Mouse (Mus musculus) intestine, embryonic 15.5 days (tissue): Measurements from ENCODE around the gene Coq10a. TPM values are rescaled to one million over a fixed set of nuclear protein-coding genes. Genes with fewer than 3 reads are reported as not detected.

Experiments
- polyA plus RNA-seq: library from polyadenylated mRNA; unstranded; fragments of >200 nt; fragmentation: Nextera tagmentation; extraction: Ambion mirVana; gene quantifications from 2 replicates; pipeline ENCODE4 v1.2.1, GENCODE M21; 2015

Coq10a gene
- polyA plus RNA-seq, 1 experiment from 2014 or later = 13.7 TPM

Other genes starting within 250 kb of the Coq10a start
- 24.8 and 27.0 TPM in 2 replicates for gene Rbms2, start 188.7 kb downstream of the Coq10a start, polyA plus RNA-seq
- gene Gls2, start 174.5 kb downstream of the Coq10a start, polyA plus RNA-seq = 1.8 and 3.3 TPM in 2 replicates
- gene Spryd4, start 157.2 kb downstream of the Coq10a start, polyA plus RNA-seq = 34.8 and 35.9 TPM in 2 replicates
- 0.19 TPM in 1 of 2 replicates, not detected in the other for gene Mip, start 143.2 kb downstream of the Coq10a start, polyA plus RNA-seq
- gene Timeless, start 136.9 kb downstream of the Coq10a start, polyA plus RNA-seq = 40.8 and 41.3 TPM in 2 replicates
- 0.26 and 0.35 TPM in 2 replicates for gene Apon, start 114.9 kb downstream of the Coq10a start, polyA plus RNA-seq
- gene Apof, start 100.3 kb downstream of the Coq10a start, polyA plus RNA-seq = 1.6 and 2.9 TPM in 2 replicates
- gene Stat2, start 98.4 kb downstream of the Coq10a start, polyA plus RNA-seq = 15.1 and 15.4 TPM in 2 replicates
- 0.21 and 0.31 TPM in 2 replicates for gene Il23a, start 70.2 kb downstream of the Coq10a start, polyA plus RNA-seq
- gene Pan2, start 65.7 kb downstream of the Coq10a start, polyA plus RNA-seq = 26.2 TPM in 2 replicates
- 303 and 328 TPM in 2 replicates for gene Cnpy2, start 46.5 kb downstream of the Coq10a start, polyA plus RNA-seq
- gene Cs, start 31.3 kb downstream of the Coq10a start, polyA plus RNA-seq = 269 and 282 TPM in 2 replicates
- gene Ankrd52, start 8.1 kb upstream of the Coq10a start, polyA plus RNA-seq = 10.0 and 11.5 TPM in 2 replicates
- 114 and 141 TPM in 2 replicates for gene Slc39a5, start 32.2 kb upstream of the Coq10a start, polyA plus RNA-seq
- gene Nabp2, start 42.5 kb upstream of the Coq10a start, polyA plus RNA-seq = 87.9 and 97.1 TPM in 2 replicates
- gene Rnf41, start 42.7 kb upstream of the Coq10a start, polyA plus RNA-seq = 36.6 and 37.5 TPM in 2 replicates
- 62.5 TPM in 2 replicates for gene Smarcc2, start 90.3 kb upstream of the Coq10a start, polyA plus RNA-seq
- gene Myl6, start 125.1 kb upstream of the Coq10a start, polyA plus RNA-seq = 1,676 and 1,825 TPM in 2 replicates
- 2.4 and 2.7 TPM in 2 replicates for gene Myl6b, start 129.7 kb upstream of the Coq10a start, polyA plus RNA-seq
- gene Esyt1, start 156.9 kb upstream of the Coq10a start, polyA plus RNA-seq = 28.4 and 29.3 TPM in 2 replicates
- gene Zc3h10, start 178.8 kb upstream of the Coq10a start, polyA plus RNA-seq = 14.5 and 15.2 TPM in 2 replicates
- 3,667 and 3,915 TPM in 2 replicates for gene Rpl41, start 180.3 kb upstream of the Coq10a start, polyA plus RNA-seq
- gene Pa2g4, start 197.0 kb upstream of the Coq10a start, polyA plus RNA-seq = 205 and 210 TPM in 2 replicates
- 30.5 and 31.5 TPM in 2 replicates for gene Erbb3, start 220.7 kb upstream of the Coq10a start, polyA plus RNA-seq